Mouse (Mus musculus): ENCODE data around the gene Hmgb1.

- peak; percentile 59; the same call in 1 of the 2 replicates for TF ChIP-seq POLR2A (IDR thresholded peaks at IDR 0.05; ENCODE audit: control insufficient read depth, extremely low read depth, insufficient read depth, low read length, poor library complexity)
- peak; percentile 98 for TF ChIP-seq CTCF (IDR thresholded peaks at IDR 0.05; ENCODE audit: borderline replicate concordance, control insufficient read depth, extremely low read depth, insufficient read depth, low read length, poor library complexity)
These were observed 177.7 kb downstream of the Hmgb1 start for GRCm38 (mm10) chr5:149006362-149007294.

Data from thymus, adult 2 months (tissue).